Mouse (Mus musculus) lung, postnatal 36 days (tissue): Measurements from ENCODE around the gene Pitpnc1.
"Not testable (repeated sequence)": the region's sequence is repeated elsewhere in the genome, so short reads cannot be mapped to it uniquely, and the experiment has no call there.

Experiments used
- DNase-seq: peaks from one replicate; pipeline ENCODE4 v3.0.0; 2022; ENCODE audit warnings: mixed read lengths

The Pitpnc1 gene

DNA sequence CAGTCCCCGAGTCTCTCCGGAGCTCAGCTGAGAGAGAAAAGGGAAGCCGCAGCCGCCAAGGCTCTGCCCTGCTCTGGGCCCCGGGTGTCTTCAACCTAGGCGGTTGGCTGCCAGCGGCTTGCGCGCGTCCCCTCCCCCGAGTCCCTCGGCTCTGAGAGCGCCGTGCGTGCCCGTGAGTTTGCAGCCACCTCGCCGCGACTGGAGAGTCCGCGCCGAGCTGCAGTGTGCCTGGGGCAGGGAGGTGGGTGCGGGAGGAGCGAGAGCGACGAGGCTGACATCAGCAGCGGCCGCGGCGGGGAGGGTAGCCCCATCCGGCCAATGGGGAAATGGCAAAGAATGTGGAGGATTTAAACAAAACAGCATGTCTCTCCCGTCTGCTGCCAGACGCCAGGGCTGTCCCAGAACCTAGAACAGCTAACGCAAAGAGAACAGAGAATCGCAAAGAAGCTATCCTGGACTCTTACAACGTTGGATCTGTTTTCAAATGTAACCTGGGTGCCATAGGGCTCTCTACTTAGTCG, at the start of gene Pitpnc1:
Gene Pitpnc1, minus strand, starts transcription at position 179 of the 521 bp plus-strand sequence.
- peak; percentile 88 for DNase-seq

DNA sequence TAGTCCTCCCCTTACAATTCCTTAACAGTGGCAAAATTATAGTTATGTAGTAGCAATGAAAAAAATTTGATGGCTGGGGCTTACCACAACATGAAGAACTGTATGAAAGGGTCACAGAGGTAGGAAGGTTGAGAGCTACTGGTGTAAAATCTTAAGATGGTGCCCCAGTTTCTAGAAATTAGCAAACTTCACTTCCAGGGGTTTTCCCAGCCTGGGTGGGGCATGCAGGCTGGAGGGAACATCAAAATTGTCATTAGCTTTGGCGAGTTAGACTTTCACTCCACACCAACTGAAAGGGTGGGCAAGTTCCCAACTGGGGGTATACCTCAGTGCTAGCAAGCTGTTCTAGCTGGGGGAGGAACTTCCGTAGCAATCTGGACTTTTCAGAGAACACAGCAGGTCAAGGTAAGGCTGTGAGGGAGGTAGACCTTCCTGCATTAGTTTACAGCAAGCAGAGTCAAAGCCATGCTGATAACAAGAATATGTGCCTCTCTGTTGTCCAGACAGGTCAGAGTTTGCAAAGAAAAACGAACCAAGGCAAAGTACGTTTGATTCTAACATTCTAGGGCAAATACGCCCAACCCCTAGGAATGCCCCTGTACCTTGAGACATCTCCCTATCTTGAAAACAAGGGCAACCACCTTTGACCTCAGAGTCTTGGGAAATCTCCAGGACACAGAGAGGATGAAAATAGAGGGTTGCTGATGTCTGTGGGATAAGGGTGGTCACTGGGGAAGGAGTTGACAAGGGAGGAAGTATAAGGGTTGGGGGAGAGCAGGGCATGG, 48.3 kb upstream of the Pitpnc1 start:
- DNase-seq, result no peak

DNA sequence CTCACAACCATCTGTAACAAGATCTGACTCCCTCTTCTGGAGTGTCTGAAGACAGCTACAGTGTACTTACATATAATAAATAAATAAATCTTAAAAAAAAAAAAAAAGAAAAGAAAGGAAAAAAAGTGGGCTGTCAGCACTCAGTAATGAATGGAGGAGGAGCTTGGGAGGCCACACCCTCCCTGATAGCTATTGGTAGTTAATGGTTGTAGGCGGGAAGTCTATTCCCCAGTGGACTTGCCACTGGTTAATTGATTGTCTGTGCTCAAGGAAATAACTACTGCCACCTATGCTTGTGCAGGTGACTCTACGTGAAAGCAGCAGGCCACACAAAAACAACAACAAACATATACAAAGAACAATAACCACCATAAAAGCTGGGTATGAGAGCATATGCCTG, 45.9 kb upstream of the Pitpnc1 start:
- no peak for DNase-seq

DNA sequence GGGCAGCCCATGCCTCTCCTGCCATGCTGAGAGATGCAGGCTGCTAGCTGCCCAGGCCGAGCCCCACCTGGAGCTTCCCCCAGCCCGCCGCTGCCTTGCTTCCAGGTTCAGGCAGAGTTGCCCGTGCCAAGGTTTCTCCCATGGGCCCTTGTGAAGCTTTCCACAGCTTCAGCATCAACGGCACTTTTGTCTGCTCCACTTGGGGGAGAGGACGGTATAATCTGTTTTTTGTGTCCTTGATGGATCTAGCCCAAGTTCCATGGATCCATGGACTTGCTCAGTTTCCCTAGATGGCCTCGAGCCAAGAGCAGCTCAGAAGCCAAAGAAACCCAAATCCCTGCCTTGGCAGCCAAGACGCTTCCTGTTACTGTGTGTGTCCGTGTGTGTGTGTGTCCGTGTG, 42.5 kb upstream of the Pitpnc1 start:
- no peak for DNase-seq

DNA sequence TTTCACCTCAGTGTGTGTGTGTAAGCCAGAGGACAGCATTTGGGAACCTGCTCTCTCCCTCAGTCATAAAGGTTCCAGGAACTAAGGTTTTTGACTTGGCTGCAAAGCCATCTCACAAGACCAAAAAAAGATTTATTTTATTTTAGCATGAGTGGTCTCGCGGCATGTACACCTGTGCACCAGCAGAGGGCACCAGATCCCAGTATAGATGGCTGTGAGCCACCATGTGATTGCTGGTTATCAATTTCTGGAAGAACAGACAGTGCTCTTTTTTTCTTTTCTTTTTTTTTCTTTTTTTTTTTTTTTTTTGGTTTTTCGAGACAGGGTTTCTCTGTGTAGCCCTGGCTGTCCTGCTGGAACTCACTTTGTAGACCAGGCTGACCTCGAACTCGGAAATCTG, 41.5 kb upstream of the Pitpnc1 start:
- peak; percentile 81 for DNase-seq

DNA sequence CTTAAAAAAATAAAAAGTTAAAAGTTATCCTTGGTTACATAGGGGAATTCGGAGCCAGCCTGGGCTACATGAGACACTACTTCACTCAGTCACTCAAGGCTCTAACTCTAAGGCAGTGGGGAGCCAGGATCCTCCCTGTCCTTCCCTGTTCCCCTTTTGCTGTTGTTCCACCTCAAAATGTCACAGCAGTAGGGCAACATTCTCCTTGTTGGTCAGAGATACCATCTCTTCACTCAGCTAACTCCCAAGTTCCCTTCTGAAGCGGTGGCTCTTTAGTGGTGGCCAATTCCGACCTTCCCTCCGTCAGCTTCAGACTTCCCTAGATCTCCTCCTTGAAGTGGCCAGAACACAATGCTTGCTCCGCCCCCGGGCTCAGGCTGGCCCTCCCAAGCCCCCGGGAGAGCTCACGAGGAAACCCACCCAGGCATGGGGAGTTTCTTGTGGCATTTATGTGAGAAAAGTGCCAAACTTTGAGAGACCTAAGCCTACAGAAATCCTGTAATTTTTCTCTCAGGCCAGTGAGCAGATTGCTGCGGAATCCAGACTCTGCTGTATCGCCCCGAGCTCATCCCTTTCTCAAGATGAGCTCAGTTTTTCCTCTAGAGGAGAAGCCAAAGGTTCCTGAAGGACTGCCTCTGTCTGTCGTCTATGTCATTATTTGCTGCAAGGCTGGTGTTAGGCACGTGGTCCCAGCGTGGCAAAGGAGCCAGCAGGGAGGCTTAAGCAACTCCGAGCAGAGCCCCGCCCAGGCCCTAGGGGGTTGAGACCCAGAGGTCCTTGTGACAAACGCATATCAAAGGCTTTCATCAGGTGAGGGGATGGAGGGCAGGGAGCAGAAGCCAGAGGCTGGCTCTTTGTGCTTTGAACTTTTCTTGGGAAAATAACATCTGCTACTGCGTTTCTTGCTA, 40.1 kb upstream of the Pitpnc1 start:
- peak; percentile 51 for DNase-seq

DNA sequence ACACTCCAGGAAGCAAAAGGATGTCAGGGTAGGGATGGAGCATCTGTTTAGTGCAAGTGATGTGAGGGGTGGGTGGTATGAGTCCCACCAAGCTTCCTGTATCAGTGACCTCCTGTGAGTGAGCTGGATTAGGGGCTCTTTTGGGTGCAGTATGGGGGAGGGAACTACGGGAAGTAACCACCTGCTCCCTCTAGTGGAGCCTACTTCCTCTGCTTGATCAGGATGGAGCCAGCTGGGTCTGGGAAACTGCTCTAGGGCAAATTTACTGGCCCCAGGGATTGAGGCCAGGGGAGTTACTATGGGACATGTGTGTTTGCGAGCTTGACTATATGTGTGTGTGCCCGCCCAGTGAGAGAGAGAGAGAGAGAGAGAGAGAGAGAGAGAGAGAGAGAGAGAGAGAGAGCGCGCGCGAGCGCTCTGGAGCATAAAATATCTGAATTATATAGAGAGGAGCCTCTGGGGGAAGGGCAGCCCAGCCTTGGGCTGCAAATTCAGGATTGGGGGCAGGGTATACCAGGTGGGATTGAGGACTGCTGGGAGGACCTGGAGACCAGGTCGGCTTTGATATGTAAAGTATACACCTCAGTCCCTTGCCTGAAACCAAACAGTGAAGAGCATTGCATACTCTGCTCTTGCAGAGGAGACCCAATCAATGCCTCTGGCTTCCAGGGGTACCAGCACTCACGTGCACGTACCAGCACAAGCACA, 39.3 kb upstream of the Pitpnc1 start:
- DNase-seq, result peak; percentile 15

DNA sequence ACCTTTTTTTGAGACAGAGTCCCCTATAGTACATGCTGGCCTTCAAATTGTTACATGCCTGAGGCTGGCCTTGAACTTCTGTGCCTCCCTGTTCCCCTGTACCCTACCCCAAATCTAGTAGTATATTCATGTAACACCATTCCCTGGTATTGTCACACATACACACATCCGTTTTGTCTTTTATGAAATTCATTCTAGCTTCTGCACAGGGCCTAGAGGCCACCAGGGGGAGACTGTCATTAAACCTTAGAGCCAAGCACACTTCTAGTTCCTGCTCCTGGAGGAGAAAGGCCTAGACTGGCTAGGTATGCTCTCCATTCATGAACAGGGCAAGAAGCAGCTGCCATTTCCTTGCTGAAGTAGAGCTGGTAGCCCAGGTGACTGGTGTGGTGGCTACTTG, 35.8 kb upstream of the Pitpnc1 start:
- peak; percentile 26 for DNase-seq

DNA sequence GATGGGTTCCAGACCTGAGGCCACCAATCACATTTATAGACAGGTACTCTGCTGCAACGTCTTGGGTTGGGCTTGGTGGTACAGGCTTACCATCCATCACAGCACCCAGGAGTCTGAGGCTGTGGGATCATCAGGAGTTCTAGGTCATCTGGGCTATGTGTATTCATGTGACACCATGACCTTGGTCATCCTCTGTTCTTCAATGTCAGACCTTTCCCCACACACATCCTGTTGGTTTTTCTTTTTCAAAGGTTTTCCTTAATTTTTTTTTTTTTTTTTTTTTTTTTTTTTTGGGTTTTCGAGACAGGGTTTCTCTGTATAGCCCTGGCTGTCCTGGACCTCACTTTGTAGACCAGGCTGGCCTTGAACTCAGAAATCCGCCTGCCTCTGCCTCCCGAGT, 33.9 kb upstream of the Pitpnc1 start:
- DNase-seq, result not testable (repeated sequence)

DNA sequence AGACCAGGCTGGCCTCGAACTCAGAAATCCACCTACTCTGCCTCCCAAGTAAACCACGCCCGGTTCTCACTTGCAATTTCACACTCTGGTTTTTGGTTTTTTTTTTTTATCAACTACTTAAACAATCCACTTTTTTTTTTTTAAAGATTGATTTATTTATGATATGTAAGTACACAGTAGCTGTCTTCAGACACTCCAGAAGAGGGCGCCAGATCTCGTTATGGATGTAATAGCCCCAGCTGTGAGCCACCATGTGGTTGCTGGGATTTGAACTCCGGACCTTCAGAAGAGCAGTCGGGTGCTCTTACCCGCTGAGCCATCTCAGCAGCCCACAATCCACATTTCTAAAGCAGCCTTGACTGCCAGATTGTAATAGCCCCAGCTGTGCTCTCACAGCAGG, 32.3 kb upstream of the Pitpnc1 start:
- no peak for DNase-seq

DNA sequence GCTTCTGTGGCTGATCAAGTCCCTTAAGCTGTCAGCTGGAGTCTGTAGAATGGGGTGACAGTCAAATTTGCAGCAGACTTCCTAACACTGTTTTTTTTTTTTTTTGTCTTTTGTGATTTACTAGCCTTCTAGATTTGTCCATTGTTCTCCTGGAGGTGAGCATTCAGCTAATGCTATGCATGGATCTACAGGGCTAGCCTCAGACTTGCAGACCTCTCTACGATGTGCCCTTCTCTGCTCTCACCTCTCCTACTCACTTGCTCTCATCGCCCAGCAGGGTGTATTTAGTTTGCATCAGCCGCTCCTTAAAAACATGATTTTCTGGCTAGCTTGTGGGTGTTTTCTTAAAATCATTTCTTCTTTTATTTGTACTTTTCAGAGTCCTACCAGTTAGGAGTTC, 13.8 kb upstream of the Pitpnc1 start:
- DNase-seq, result no peak

DNA sequence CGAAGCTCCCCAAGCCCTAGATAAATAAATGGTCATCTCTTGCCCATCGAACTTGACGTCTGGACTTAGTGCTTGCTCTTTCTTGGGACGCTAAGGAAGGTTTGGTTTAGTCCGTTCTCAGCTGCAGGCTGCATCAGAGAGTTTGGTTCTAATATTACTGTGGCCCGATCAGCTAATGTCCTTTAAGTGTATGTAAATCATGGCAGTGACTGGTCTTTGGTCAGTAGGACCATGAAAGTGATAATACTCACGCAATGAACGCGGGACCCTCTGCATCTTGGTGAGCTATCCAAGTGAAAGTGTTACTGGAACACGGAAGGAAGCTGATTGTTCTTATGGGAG, 9.3 kb upstream of the Pitpnc1 start:
- no peak for DNase-seq

DNA sequence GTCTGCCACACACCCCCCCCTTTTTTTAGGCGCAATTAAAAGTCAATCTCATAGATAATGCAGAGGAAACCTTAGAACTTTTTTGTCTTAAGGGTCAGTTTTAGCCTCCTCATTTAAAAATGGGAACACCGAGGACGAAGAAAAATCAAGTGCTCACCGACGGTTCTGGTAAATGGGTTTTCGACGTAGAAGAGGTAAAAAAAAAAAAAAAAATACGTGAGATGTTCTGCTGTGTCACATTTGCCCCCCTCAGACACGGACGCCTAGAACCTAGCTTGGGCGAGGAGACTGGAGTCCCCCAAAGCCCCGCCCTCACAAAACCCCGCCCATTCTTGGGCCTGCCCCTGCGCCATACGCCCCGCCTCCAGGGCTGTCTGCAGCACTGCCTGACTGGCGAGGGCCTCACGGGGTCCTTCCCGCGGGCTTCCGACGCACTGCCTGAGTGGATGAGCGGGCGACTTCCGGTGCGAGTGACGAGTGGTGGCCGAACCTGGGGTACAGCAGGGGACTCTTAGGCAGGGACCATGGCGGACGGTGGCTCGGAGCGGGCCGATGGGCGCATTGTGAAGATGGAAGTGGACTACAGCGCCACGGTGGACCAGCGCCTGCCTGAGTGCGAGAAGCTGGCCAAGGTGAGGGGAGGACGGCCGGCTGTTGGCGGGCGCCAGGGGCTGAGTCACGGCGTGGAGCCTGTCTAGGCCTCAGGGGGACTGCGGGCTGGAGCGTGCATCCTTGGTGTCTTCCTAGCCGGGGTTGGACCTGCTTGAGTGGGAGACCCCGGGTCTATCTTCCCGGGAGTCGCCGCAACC, 8.8 kb upstream of the Pitpnc1 start, which contains the start of gene Psmd12:
Gene Psmd12, plus strand, starts transcription at position 432 of the 809 bp plus-strand sequence.
- peak; percentile 95 for DNase-seq

DNA sequence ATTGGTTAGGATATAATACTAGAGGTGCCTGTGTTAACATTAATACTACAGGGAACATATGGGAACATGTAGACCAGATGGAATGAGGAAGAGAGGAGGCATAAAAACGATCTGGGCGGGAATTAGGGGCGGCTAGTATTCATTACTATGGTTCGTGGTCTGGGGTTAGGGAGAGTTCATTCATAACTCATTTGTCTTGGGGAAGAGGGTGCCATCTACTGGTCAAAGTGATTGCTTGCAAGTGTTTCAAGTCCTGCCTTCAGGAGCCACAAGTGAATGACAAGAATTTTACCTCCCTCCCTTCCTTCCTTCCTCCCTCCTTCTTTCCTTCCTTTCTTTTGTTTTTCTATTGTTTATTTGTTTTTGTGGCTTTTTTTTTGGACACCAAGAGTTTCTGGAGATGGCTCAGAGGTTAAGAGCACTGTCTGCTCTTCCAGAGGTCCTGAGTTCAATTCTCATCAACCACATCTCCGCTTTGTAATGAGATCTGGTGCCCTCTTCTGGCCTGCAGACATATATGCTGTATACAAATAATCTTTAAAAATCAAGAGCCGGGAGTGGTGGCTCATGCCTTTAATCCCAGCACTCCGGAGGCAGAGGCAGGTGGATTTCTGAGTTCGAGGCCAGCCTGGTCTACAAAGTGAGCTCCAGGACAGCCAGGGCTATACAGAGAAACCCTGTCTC, 2.8 kb upstream of the Pitpnc1 start:
- DNase-seq, result peak; percentile 86

DNA sequence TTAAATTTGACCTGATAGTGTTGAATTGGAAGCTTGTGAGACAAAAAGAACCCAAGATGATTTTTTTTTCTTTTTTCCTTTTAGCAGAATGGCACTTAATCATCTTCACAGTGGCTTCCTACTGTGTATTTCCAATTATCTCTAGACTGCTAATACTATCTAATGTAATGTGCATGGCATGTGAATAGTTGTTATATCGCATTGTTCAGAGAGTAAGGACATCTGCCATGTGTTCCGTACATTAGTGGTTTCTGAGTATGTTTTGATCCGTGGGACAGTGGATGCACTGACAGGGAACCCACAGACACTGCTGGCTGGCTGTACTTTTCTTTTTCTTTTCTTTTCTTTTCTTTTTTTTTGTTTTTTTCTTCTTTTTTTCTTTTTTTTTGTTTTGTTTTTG, 1.8 kb upstream of the Pitpnc1 start:
- no peak for DNase-seq

DNA sequence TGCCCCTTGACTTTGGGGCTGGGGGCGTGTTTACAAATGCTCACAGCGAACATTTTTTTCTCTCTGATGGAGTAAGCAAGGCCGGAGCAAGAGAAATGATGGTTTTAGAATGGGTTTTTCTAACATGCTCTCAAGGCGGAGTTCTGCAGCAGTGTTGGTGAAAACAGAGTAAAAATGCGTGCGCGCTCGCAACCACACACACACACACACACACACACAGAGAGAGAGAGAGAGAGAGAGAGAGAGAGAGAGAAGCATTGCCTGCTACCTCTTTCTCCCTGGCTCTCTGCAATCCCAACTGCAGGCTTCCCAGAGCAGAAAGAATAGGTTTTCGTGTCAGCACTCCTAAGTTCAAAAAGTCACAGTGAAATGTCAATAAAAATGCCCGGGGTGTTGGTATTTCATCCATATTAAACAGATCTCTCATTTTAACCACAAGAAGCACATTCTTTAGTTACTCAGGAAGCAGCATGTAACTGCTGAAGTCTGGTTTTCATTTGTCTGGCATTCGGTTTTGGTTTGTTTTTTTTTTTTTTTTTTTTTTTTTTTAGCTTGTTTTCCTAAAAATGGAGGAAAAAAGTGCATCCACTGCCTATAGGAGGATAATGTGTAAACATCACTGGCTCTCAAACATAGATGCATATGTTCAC, 697 bp upstream of the Pitpnc1 start:
- DNase-seq, result no peak

DNA sequence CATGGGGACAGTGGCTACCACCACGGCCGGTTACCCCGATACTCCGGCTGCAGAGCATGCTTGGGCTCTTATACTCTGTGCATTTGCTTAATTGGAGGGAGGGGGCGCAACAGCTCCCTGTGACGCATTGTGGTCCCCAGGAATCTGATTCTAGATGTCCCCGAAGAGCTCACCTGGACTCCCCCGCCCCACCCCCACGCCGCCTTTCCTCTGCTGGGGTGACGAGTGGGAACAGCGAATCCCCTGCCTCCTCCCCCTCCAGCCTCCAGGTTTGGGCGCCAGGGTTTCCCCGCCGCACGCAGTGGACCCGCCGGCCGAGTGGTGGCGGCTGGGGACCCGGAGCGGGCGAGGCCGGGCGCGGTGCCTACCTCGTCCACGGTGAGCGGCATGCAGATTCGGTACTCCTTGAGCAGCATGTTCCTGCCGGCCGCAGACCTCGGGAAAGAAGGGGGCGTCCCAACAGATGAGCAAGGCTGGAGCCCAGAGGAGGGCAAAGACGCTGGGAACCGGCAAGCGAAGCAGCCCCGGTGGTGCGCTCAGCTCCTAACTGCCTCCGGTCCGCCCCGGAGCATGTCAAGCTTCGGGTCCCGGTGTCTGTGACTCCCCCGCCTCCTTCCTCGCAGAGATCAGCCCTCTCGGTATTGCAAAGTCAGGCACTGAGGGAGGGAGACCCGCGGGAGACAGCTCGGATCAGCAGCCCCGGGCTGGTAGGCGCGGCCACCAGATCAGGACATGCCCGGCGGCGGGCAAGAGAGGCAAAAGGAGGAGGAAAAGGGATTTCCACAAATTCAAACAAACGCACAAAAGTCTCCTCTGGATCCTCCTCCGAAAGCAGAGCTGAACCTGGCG, 752 bp downstream of the Pitpnc1 start:
- peak; percentile 47 for DNase-seq

DNA sequence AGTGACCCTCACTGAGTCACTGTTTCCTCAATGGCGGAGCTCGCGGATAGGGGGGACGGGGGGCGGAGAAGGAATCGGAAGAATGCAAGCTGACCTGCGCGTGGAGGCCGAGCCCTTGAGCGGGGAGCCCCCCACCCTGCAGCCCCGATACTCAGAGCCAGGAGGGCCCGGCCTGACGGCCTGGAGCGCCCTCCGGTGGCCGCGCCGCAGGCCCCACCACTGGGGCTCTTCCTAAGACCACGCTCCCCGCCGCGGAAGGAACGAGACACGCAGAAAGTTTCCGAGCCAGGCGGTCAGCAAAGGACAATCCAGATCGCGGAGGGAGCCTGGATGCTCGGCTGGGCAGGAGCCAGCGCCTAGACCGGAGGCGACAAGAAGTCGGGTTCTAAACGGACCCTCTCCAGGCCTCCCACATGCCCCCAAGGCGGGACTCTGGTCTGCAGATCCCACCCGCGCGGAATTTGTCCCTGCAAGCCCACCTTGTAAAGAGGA, 1.4 kb downstream of the Pitpnc1 start:
- peak; percentile 79 for DNase-seq

DNA sequence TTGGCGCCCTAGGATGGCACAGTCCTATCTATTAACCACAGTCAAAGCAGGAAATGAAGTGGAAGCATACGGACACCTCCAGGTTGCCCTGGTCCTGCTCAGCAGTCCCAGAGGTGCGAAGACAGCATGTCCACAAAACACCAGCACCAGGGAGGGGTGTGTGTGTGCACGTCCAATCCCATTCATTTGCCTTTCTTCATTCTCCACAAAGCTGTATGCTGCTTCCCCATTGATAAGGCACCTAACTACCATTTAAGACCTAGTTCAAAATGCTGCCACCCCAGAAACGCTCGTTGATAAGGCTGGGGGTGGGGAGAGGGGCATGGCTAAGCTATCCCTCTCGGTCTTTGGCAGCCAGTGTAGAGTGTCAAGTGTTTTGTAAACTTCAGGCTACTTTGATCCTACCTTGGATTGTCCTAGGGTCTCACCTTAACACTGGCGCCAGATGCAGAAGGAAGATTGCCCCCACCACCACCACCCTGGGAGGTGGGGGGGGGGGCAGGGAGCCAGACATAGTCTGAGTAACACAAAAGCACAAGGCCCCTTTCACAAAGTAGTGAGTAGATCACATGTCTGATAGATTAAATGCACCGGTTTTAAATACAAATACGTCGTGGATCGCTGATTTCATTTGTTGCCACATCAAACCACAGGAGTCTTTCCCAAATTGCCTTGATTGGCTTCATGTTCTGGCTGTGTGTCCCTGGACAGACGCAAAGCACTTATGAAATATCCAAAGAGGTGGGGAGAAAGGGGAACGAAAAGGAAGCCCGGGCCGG, 2.1 kb downstream of the Pitpnc1 start:
- DNase-seq, result no peak
